Mouse (Mus musculus): ENCODE results near the gene Inpp5a. TPM values are rescaled to one million over a fixed set of nuclear protein-coding genes. Genes with fewer than 3 reads are reported as not detected.

Gene Inpp5a
- polyA plus RNA-seq, 1 experiment from 2014 or later: 28.8 TPM

DNA sequence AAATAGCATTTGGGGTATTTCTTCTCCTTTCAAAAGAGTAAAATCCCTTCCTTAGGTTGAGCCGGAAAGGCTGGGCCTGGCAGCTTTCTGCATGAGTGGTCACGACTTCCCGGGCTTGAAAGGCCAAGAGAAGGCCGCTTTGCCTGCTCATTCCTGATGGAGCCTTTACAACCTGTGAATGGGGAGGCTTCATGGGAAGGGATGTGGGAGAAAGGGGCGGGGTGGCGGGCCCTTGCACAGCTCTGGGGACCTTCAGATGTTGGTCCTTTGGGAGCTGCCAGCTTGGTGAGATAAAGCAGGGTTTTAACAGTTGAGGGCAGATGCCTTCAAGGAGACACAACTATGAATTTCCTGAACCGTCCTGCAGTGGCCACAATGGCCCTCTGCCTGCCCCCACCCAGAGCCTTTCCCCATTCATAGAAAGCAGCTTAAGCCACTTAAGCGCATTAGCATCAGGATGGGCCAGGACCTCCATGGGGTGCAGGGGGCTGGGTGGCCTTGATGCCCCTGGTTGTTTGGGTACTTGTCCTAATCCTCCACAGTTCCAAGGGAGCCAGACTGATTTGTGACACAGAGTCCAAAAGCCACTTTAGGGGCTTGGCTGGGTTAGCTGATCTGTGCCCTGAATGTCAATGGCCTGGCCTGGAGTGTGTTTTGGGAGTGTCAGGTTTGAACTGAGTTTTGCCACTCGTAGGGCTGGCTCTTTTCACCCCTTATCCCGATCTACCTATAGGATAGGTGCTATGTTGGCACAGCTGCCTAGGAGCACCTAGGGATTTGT, 168.0 kb downstream of the Inpp5a start:
- no peaks in the 10 kb centered on the region for H3K4me1 ChIP-seq (replicated peaks; ENCODE audit: control insufficient read depth, insufficient read depth, low read length)
- peaks cover 10% of the 10 kb centered on the region; the same call in 1 of the 2 replicates for H3K36me3 ChIP-seq (ENCODE audit: control insufficient read depth, insufficient read depth, low read length)
- H3K9me3 ChIP-seq (ENCODE audit: control insufficient read depth, low read length): no peaks in the 10 kb centered on the region
- no peak overlapping the region for H3K4me3 ChIP-seq (ENCODE audit: low read length)
- WGBS: 57% methylated on average over 10 of the region's 10 CpGs
- H3K4me2 ChIP-seq (ENCODE audit: low read depth, low read length): no peak overlapping the region
- H3K27ac ChIP-seq (ENCODE audit: low read length): no peak overlapping the region
- no peak overlapping the region for H3K9ac ChIP-seq (ENCODE audit: low read length)
- H3K27me3 ChIP-seq (ENCODE audit: control insufficient read depth, insufficient read depth, low read depth, low read length): no peaks in the 10 kb centered on the region
- ATAC-seq (ENCODE audit: low read depth): no peak

DNA sequence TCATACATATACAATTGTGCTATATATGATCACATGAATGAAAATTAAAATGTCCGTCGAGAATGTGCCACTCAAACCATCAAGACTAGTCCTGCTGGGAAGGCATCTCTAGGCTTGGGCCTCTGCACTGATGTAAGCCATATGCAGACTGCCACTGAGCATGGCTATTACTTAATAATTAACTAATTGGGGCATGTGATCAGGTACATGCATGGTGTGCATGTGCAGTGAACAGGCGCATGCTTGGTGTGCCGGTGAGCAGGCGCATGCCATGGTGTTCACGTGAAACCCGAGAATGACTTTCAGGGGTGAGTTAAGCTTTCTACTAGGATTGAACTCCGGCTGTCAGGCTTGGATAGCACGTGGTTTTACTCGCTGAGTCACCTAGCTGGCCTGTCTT, 170.8 kb downstream of the Inpp5a start:
- Histone ChIP-seq H3K9ac (ENCODE audit: low read length) (no peak overlapping the region), H3K4me2 (ENCODE audit: low read depth, low read length) (no peak overlapping the region), H3K27ac (ENCODE audit: low read length) (no peak overlapping the region), H3K27me3 (ENCODE audit: control insufficient read depth, insufficient read depth, low read depth, low read length) (no peaks in the 10 kb centered on the region), H3K9me3 (ENCODE audit: control insufficient read depth, low read length) (no peaks in the 10 kb centered on the region), H3K36me3 (ENCODE audit: control insufficient read depth, insufficient read depth, low read length) (peaks cover 10% of the 10 kb centered on the region; the same call in 1 of the 2 replicates), H3K4me3 (ENCODE audit: low read length) (no peak overlapping the region), H3K4me1 (replicated peaks; ENCODE audit: control insufficient read depth, insufficient read depth, low read length) (no peaks in the 10 kb centered on the region)
- 92% methylated on average over 10 of the region's 10 CpGs for WGBS
- ATAC-seq (ENCODE audit: low read depth): no peak

- H3K27ac ChIP-seq (ENCODE audit: low read length): no peak overlapping the region
- ATAC-seq (ENCODE audit: low read depth): no peak
These were observed 174.5 kb downstream of the Inpp5a start for GRCm38 (mm10) chr7:139563425-139563824.

GRCm38 (mm10) chr7:139564161-139564560, 175.3 kb downstream of the Inpp5a start:
- Histone ChIP-seq H3K4me2 (ENCODE audit: low read depth, low read length) (no peak overlapping the region), H3K4me1 (replicated peaks; ENCODE audit: control insufficient read depth, insufficient read depth, low read length) (no peaks in the 10 kb centered on the region), H3K27ac (ENCODE audit: low read length) (no peak overlapping the region), H3K36me3 (ENCODE audit: control insufficient read depth, insufficient read depth, low read length) (peaks cover 12% of the 10 kb centered on the region), H3K9me3 (ENCODE audit: control insufficient read depth, low read length) (no peaks in the 10 kb centered on the region), H3K9ac (ENCODE audit: low read length) (no peak overlapping the region), H3K27me3 (ENCODE audit: control insufficient read depth, insufficient read depth, low read depth, low read length) (no peaks in the 10 kb centered on the region), H3K4me3 (ENCODE audit: low read length) (no peak overlapping the region)
- WGBS: 90% methylated on average over 2 of the region's 2 CpGs
- ATAC-seq (ENCODE audit: low read depth): no peak

More at GRCm38 (mm10) chr7:139563425-139563824, 174.5 kb downstream of the Inpp5a start:
- WGBS: 72% methylated on average over 4 of the region's 4 CpGs
- no peaks in the 10 kb centered on the region for H3K4me1 ChIP-seq (replicated peaks; ENCODE audit: control insufficient read depth, insufficient read depth, low read length)
- no peaks in the 10 kb centered on the region for H3K9me3 ChIP-seq (ENCODE audit: control insufficient read depth, low read length)
- H3K9ac ChIP-seq (ENCODE audit: low read length): no peak overlapping the region
- no peak overlapping the region for H3K4me2 ChIP-seq (ENCODE audit: low read depth, low read length)
- H3K36me3 ChIP-seq (ENCODE audit: control insufficient read depth, insufficient read depth, low read length): peaks cover 14% of the 10 kb centered on the region
- H3K4me3 ChIP-seq (ENCODE audit: low read length): no peak overlapping the region
- no peaks in the 10 kb centered on the region for H3K27me3 ChIP-seq (ENCODE audit: control insufficient read depth, insufficient read depth, low read depth, low read length)

- Histone ChIP-seq H3K4me1 (replicated peaks; ENCODE audit: control insufficient read depth, insufficient read depth, low read length) (no peaks in the 10 kb centered on the region), H3K9me3 (ENCODE audit: control insufficient read depth, low read length) (no peaks in the 10 kb centered on the region), H3K36me3 (ENCODE audit: control insufficient read depth, insufficient read depth, low read length) (peaks cover 4% of the 10 kb centered on the region; the same call in 1 of the 2 replicates), H3K4me2 (ENCODE audit: low read depth, low read length) (no peak overlapping the region), H3K9ac (ENCODE audit: low read length) (no peak overlapping the region), H3K27me3 (ENCODE audit: control insufficient read depth, insufficient read depth, low read depth, low read length) (no peaks in the 10 kb centered on the region), H3K4me3 (ENCODE audit: low read length) (no peak overlapping the region), H3K27ac (ENCODE audit: low read length) (no peak overlapping the region)
- no peak for ATAC-seq (ENCODE audit: low read depth)
- WGBS: 55% methylated on average over 6 of the region's 6 CpGs
These were observed 177.1 kb downstream of the Inpp5a start for GRCm38 (mm10) chr7:139565998-139566397.

DNA sequence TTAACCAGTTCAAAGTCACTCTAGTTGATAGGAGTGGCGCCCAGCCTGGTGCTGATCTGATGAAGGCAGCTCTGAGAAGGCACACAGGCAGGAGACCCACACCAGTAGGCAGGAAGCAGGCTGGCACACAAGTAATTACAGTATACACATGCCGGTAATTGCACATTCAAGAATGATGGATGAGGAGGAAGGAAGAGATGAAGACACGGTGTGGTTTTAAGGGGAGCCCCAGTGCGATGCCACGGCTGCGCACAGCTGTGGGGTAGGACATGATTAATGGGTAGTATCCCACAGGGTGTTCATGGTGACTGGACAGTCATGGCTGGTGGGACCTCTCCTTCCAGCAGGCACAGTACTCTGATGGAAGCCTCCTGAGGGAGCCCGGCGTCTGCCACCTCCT, 177.6 kb downstream of the Inpp5a start:
- peaks cover 4% of the 10 kb centered on the region; the same call in 1 of the 2 replicates for H3K36me3 ChIP-seq (ENCODE audit: control insufficient read depth, insufficient read depth, low read length)

DNA sequence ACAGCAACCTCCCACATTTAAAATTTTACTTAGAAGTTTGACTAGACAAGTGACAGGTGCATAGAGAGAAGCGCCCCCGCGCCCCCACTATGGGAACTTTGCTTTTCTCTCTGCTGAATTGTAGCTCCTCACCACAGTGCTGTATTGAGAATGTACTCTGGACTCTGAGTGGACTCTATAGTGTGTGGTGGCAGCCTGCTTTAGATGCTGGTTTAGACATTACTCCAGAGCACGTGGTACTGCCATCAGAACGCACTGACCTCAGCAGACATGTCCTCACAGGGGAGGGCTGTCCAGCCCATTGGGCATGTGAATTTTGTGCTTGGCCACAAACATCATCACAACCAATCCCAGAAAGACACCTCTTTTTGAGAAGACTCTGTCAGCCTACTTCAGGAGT, 181.9 kb downstream of the Inpp5a start:
- no peak overlapping the region for H3K4me2 ChIP-seq (ENCODE audit: low read depth, low read length)
- H3K36me3 ChIP-seq (ENCODE audit: control insufficient read depth, insufficient read depth, low read length): peaks cover 6% of the 10 kb centered on the region
- WGBS: 88% methylated on average over 5 of the region's 5 CpGs

More for the DNA sequence above, 177.6 kb downstream of the Inpp5a start:
- ATAC-seq (ENCODE audit: low read depth): peak; percentile 45; the same call in 1 of the 2 replicates
- no peak overlapping the region for H3K4me3 ChIP-seq (ENCODE audit: low read length)
- no peak overlapping the region for H3K27ac ChIP-seq (ENCODE audit: low read length)
- no peaks in the 10 kb centered on the region for H3K9me3 ChIP-seq (ENCODE audit: control insufficient read depth, low read length)
- H3K4me2 ChIP-seq (ENCODE audit: low read depth, low read length): no peak overlapping the region
- no peak overlapping the region for H3K9ac ChIP-seq (ENCODE audit: low read length)
- WGBS: 56% methylated on average over 8 of the region's 8 CpGs
- no peaks in the 10 kb centered on the region for H3K4me1 ChIP-seq (replicated peaks; ENCODE audit: control insufficient read depth, insufficient read depth, low read length)
- H3K27me3 ChIP-seq (ENCODE audit: control insufficient read depth, insufficient read depth, low read depth, low read length): no peaks in the 10 kb centered on the region

DNA sequence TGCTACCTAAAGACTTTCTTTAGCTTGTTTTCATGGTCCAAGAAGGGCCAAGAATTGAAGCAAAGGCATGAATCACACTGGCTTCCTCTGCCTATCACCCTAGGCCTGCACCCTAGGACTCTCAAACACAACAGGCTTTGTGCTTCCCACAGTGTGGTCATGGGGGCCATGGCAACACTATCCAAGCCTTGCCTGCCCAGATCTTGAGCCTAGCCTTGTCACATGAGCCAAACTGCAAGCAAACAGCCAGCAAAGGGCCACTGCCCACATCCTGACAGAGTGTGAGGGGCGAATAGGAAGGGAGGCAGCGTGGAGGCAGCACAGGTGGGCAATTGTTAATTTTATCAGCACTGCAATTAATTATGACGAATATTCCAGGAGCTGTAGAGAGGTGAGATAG, 183.8 kb downstream of the Inpp5a start:
- Histone ChIP-seq H3K27ac (ENCODE audit: low read length) (no peak overlapping the region), H3K9ac (ENCODE audit: low read length) (no peak overlapping the region), H3K4me2 (ENCODE audit: low read depth, low read length) (no peak overlapping the region), H3K27me3 (ENCODE audit: control insufficient read depth, insufficient read depth, low read depth, low read length) (no peaks in the 10 kb centered on the region; the same call in 1 of the 2 replicates), H3K4me3 (ENCODE audit: low read length) (no peak overlapping the region), H3K36me3 (ENCODE audit: control insufficient read depth, insufficient read depth, low read length) (peaks cover 10% of the 10 kb centered on the region), H3K9me3 (ENCODE audit: control insufficient read depth, low read length) (no peaks in the 10 kb centered on the region), H3K4me1 (replicated peaks; ENCODE audit: control insufficient read depth, insufficient read depth, low read length) (no peaks in the 10 kb centered on the region)
- ATAC-seq (ENCODE audit: low read depth): no peak
- WGBS: 72% methylated on average over 3 of the region's 3 CpGs

More for the DNA sequence above, 181.9 kb downstream of the Inpp5a start:
- H3K9ac ChIP-seq (ENCODE audit: low read length): no peak overlapping the region
- ATAC-seq (ENCODE audit: low read depth): no peak
- no peak overlapping the region for H3K27ac ChIP-seq (ENCODE audit: low read length)
- H3K9me3 ChIP-seq (ENCODE audit: control insufficient read depth, low read length): no peaks in the 10 kb centered on the region
- H3K4me3 ChIP-seq (ENCODE audit: low read length): no peak overlapping the region
- no peaks in the 10 kb centered on the region for H3K4me1 ChIP-seq (replicated peaks; ENCODE audit: control insufficient read depth, insufficient read depth, low read length)
- no peaks in the 10 kb centered on the region for H3K27me3 ChIP-seq (ENCODE audit: control insufficient read depth, insufficient read depth, low read depth, low read length)

DNA sequence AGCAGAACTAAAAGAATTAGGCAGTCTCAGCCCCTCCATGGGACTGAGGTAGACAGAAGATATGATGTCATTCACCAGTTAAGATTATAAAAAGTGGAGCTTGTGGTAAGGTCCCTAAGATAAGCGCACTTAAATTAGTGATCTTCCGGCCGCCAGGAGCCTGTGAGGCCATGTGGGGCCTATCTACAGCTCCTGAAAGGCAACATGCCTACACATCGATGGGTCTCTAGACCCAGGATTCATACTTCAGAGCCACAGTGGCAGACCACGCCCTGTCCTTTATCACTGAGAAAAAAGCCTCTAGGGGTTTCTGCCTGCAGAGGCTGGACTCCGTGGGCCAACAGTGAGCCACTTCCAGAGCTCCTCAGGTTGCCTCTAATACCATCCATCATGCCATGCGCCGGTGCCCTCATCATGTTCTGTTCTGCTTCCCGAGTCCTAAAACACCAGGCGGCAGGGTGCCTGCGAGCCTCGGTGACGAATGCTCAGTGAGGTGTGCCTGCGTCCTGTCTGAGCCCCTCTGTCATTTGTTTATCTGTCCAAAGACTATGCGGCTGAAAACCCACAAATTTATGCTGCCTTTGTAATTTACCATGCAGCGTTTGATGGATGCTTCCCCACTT, 187.3 kb downstream of the Inpp5a start:
- WGBS: 78% methylated on average over 16 of the region's 16 CpGs
- peaks cover 17% of the 10 kb centered on the region for H3K36me3 ChIP-seq (ENCODE audit: control insufficient read depth, insufficient read depth, low read length)
- H3K4me1 ChIP-seq (replicated peaks; ENCODE audit: control insufficient read depth, insufficient read depth, low read length): peaks cover 5% of the 10 kb centered on the region; the same call in 1 of the 2 replicates
- H3K27me3 ChIP-seq (ENCODE audit: control insufficient read depth, insufficient read depth, low read depth, low read length): peaks cover 33% of the 10 kb centered on the region
- no peak overlapping the region for H3K9ac ChIP-seq (ENCODE audit: low read length)
- no peaks in the 10 kb centered on the region for H3K9me3 ChIP-seq (ENCODE audit: control insufficient read depth, low read length)
- ATAC-seq (ENCODE audit: low read depth): no peak
- no peak overlapping the region for H3K4me2 ChIP-seq (ENCODE audit: low read depth, low read length)
- no peak overlapping the region for H3K27ac ChIP-seq (ENCODE audit: low read length)
- H3K4me3 ChIP-seq (ENCODE audit: low read length): no peak overlapping the region
